Mouse (Mus musculus) myocyte (in vitro differentiated cells): Measurements from ENCODE around the gene Ms4a6c.
"Not testable (repeated sequence)": the region's sequence is repeated elsewhere in the genome, so short reads cannot be mapped to it uniquely, and the experiment has no call there.

Experiments
- MAX ChIP-seq: IDR thresholded peaks from one replicate; pipeline ENCODE4 v1.6.1; 2011; ENCODE audit warnings: low read depth, mild to moderate bottlenecking, control low read depth
- MYOG ChIP-seq, 3 experiments: IDR thresholded peaks; one replicate each; pipeline ENCODE4 v1.6.1; 2011; ENCODE audit warnings: control low read depth in 2 of 3, low read depth in 2 of 3, mild to moderate bottlenecking in 2 of 3; ENCODE audit not compliant: insufficient read length in 2 of 3, control insufficient read depth in 1 of 3, insufficient read depth in 1 of 3
- POLR2A ChIP-seq: IDR thresholded peaks from one replicate; pipeline ENCODE4 v1.6.1; 2011; ENCODE audit warnings: low read depth, mild to moderate bottlenecking, control low read depth, moderate library complexity; ENCODE audit not compliant: insufficient read length
- POLR2AphosphoS2 ChIP-seq: IDR thresholded peaks from one replicate; pipeline ENCODE4 v1.6.1; 2011; ENCODE audit warnings: low read depth, control low read depth; ENCODE audit not compliant: insufficient read length

GRCm38 (mm10) chr19:11459041-11459440 lies 10.1 kb upstream of the Ms4a6c start:
- TF ChIP-seq POLR2A; MAX; POLR2AphosphoS2; MYOG (IDR thresholded peaks at IDR 0.05; ENCODE audit: control insufficient read depth in 1 of 3, insufficient read depth in 1 of 3, insufficient read length in 2 of 3, low read depth in 2 of 3): not testable (repeated sequence)
